Mouse (Mus musculus): ENCODE results near the gene Tmbim1.

DNA sequence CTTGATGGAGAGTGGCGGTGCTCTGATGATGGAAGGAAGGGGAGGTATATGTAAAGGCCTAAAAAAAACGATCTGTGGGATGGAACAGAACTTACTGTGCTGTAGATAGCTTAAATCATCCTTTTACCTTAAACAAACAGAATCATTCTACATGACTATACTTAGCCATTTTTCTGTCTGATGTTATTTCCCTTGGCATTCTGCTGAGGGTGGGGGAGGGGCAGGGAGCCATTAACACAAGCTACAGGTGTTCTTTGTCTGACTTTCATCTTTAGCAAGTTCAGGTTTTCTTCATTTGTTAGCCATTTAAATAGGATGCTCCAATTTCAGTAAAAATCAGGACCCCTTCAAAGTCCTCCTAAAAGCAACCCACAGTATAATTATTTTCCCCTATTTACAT, 59.9 kb downstream of the Tmbim1 start:
- TF ChIP-seq CTCF (IDR thresholded peaks at IDR 0.05), result no peak
- TF ChIP-seq EP300 (IDR thresholded peaks at IDR 0.05; ENCODE audit: insufficient read depth, low read depth, low read length), result no peak
